Mouse (Mus musculus): Measurements from ENCODE around the gene Cbarp. TPM values are rescaled to one million over a fixed set of nuclear protein-coding genes. Genes with fewer than 3 reads are reported as not detected.

Cbarp gene
- polyA plus RNA-seq, 2 experiments, result 1.1 to 1.8 TPM

DNA sequence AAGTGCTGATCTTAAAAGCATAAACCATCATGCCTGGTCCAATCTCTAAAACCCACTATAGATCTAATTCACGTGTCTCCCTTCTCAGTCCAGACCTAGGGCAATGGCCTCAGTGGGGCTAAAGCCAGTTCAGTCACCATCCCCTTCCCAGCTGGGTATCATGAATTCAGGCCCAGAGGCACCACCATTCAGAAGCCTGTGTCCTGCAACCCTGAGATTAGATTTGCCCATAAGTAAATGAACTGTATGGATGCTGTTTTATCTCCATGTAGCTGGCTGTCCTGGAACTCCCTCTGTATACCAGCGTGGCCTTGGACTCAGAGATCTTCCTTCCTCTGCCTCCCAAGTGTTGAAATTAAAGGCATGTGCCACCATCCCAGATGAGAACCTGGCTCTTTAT is 37.6 kb downstream of the Cbarp start:
- ATAC-seq (ENCODE audit: insufficient read depth) (peak; percentile 71), DNase-seq (ENCODE audit: low read depth in 3 of 3, low spot score in 3 of 3) (peak in 2 of 3 experiments; percentile 65)
- Histone ChIP-seq H3K4me3 (ENCODE audit: insufficient read depth in 1 of 2, low read depth in 2 of 2, low read length in 2 of 2) (peak overlapping the region in 1 of 2 experiments; percentile 85; a peak in 2 of 4 replicates), H3K36me3 (replicated peaks; ENCODE audit: control insufficient read depth, insufficient read depth, low read depth) (no peaks in the 10 kb centered on the region), H3K27me3 (ENCODE audit: control insufficient read depth, insufficient read depth, low read length) (no peaks in the 10 kb centered on the region), H3K27ac (peak overlapping the region; percentile 92), H3K4me1 (replicated peaks; ENCODE audit: control insufficient read depth in 2 of 2, insufficient read depth in 2 of 2, low read length in 1 of 2) (peaks cover 33 to 44% of the 10 kb centered on the region in 2 experiments), H3K9ac (replicated peaks) (peak overlapping the region; percentile 92), H3K9me3 (ENCODE audit: control insufficient read depth, low read length) (no peaks in the 10 kb centered on the region), H3K4me2 (ENCODE audit: low read depth) (peak overlapping the region; percentile 82)
- WGBS (ENCODE audit: insufficient replicate concordance), result 46% methylated on average over 2 of the region's 2 CpGs
- TF ChIP-seq EP300 (IDR thresholded peaks at IDR 0.05; ENCODE audit: low read depth) (peak; percentile 64), CTCF (IDR thresholded peaks at IDR 0.05; ENCODE audit: low read depth) (no peak)

DNA sequence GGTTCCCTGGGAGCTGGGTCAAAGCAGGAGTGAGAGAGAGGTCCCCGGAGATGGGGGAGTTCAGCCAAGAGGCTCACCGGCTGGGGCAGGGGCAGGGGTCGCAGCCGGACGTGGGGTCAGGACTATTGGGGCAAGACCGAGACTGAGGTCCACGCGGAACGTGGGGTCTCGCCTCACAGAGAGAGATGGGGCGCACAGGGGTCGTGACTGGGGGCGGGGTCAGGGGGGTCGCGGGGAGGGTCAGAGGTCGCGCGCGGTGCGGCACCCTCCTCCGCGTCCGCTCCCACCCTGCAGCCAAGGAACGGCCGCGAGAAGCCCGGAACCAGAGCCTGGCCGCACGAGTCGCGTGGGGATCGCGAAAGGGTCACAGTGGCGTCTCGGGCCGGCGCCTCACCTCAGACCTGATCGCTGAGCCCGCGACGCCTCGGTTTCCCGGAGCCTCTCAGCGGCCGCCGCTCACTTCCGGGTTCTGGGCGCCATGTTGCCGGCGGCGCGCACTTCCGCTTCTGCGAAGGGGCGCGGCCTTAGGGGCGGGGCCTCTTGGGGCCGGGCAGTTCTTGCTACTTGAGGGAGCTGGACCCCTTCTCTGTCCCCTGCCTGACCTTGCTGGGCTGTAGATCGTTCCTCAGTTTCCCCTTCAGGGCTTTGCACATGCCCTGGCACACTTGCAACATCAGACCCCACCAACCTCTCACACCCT is 38.3 kb downstream of the Cbarp start:
- peak; percentile 82 for ATAC-seq (ENCODE audit: insufficient read depth)
- WGBS (ENCODE audit: insufficient replicate concordance), result under 1% methylated on average over 59 of the region's 59 CpGs
- Histone ChIP-seq H3K9ac (replicated peaks) (peak overlapping the region; percentile 92), H3K9me3 (ENCODE audit: control insufficient read depth, low read length) (no peaks in the 10 kb centered on the region), H3K4me3 (ENCODE audit: insufficient read depth in 1 of 2, low read depth in 2 of 2, low read length in 2 of 2) (peak overlapping the region; percentile 85 to 88), H3K4me1 (replicated peaks; ENCODE audit: control insufficient read depth in 2 of 2, insufficient read depth in 2 of 2, low read length in 1 of 2) (peaks cover 39 to 51% of the 10 kb centered on the region in 2 experiments), H3K4me2 (ENCODE audit: low read depth) (peak overlapping the region; percentile 82), H3K27ac (peak overlapping the region; percentile 92), H3K36me3 (replicated peaks; ENCODE audit: control insufficient read depth, insufficient read depth, low read depth) (no peaks in the 10 kb centered on the region), H3K27me3 (ENCODE audit: control insufficient read depth, insufficient read depth, low read length) (no peaks in the 10 kb centered on the region)
- TF ChIP-seq CTCF (IDR thresholded peaks at IDR 0.05; ENCODE audit: low read depth) (no peak), EP300 (IDR thresholded peaks at IDR 0.05; ENCODE audit: low read depth) (no peak)
- DNase-seq (ENCODE audit: low read depth in 3 of 3, low spot score in 3 of 3), result peak; percentile 76 to 78 (median 77)

DNA sequence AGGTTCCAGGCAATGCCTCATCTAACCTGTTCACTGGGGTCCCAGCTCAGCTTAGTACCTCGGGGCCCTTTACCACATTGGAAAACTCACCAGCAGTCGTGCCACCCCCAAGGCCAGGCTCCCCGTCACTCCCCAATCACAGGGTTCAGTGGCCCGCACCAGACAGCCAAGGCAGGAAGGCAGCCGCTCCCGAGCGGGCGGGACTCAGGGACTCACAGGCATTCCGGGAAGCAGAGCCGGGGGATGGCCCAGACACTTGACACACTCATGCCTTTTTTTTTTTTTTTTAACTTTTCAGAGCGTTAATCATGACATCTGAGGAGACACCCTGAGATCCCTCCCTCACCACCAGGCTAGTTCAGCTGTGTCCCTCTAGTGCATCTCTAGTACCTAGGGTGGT is 39.7 kb downstream of the Cbarp start:
- ATAC-seq (ENCODE audit: insufficient read depth) (no peak), DNase-seq (ENCODE audit: low read depth in 3 of 3, low spot score in 3 of 3) (peak in 1 of 3 experiments; percentile 7)
- WGBS (ENCODE audit: insufficient replicate concordance), result 40% methylated on average over 11 of the region's 11 CpGs
- Histone ChIP-seq H3K27ac (peak overlapping the region; percentile 55), H3K27me3 (ENCODE audit: control insufficient read depth, insufficient read depth, low read length) (no peaks in the 10 kb centered on the region), H3K4me2 (ENCODE audit: low read depth) (peak overlapping the region; percentile 82), H3K36me3 (replicated peaks; ENCODE audit: control insufficient read depth, insufficient read depth, low read depth) (no peaks in the 10 kb centered on the region), H3K4me3 (ENCODE audit: insufficient read depth in 1 of 2, low read depth in 2 of 2, low read length in 2 of 2) (peak overlapping the region; percentile 85 to 88), H3K9ac (replicated peaks) (peak overlapping the region; percentile 92), H3K9me3 (ENCODE audit: control insufficient read depth, low read length) (no peaks in the 10 kb centered on the region), H3K4me1 (replicated peaks; ENCODE audit: control insufficient read depth in 2 of 2, insufficient read depth in 2 of 2, low read length in 1 of 2) (peaks cover 48 to 58% of the 10 kb centered on the region in 2 experiments)
- TF ChIP-seq CTCF (IDR thresholded peaks at IDR 0.05; ENCODE audit: low read depth), result no peak
- TF ChIP-seq EP300 (IDR thresholded peaks at IDR 0.05; ENCODE audit: low read depth), result no peak

DNA sequence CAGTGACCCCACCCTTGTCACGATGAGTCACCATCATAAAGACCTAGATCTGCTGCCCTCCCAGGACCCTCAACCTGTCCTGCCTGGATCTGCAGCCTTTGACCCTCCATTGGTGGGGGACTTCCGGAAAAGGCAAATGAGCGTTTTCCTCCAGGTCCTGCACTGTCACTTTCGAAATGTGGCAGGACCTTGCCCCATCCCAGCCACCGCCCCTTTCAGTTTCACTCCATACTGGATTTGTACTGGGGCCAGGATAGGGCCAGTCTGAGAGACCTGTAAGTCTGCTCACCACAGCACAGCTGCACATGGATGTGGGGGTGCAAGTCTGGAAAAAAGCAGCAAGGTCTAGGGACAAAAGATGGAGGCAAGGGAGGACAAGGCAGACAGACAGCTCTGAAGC is 42.0 kb downstream of the Cbarp start:
- peak overlapping the region; percentile 2 for H3K4me2 ChIP-seq (ENCODE audit: low read depth)
- DNase-seq (ENCODE audit: low read depth in 3 of 3, low spot score in 3 of 3), result no peak
- H3K4me1 ChIP-seq (replicated peaks; ENCODE audit: control insufficient read depth in 2 of 2, insufficient read depth in 2 of 2, low read length in 1 of 2), result peaks cover 48 to 58% of the 10 kb centered on the region in 2 experiments
- H3K9ac ChIP-seq (replicated peaks), result no peak overlapping the region
- no peak for ATAC-seq (ENCODE audit: insufficient read depth)
- H3K9me3 ChIP-seq (ENCODE audit: control insufficient read depth, low read length), result no peaks in the 10 kb centered on the region
- no peak for TF ChIP-seq CTCF (IDR thresholded peaks at IDR 0.05; ENCODE audit: low read depth)
- no peak for TF ChIP-seq EP300 (IDR thresholded peaks at IDR 0.05; ENCODE audit: low read depth)
- no peaks in the 10 kb centered on the region for H3K27me3 ChIP-seq (ENCODE audit: control insufficient read depth, insufficient read depth, low read length)
- peak overlapping the region; percentile 37 for H3K27ac ChIP-seq
- no peak overlapping the region for H3K4me3 ChIP-seq (ENCODE audit: insufficient read depth in 1 of 2, low read depth in 2 of 2, low read length in 2 of 2)
- 64% methylated on average over 5 of the region's 5 CpGs for WGBS (ENCODE audit: insufficient replicate concordance)
- no peaks in the 10 kb centered on the region for H3K36me3 ChIP-seq (replicated peaks; ENCODE audit: control insufficient read depth, insufficient read depth, low read depth)

DNA sequence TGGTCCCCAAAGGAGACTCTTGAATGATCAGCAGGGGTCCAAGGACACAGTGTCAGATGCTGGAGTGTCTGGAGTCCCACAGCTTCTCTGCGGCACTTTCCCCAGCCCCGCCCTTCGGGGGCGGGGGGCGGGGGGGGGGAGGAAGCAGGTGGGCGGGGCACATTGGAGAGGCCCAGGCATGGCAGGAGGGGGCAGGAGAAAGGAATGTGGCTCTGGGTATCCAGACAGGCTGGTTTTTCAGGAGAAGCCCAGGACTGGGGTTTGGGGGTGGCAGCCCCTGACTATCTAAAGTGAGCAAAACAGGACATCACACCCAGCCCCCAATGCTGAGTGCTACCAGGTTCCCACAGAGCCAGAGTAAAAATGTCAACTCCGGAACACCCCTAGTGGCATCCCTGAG is 43.4 kb downstream of the Cbarp start:
- Histone ChIP-seq H3K9ac (replicated peaks) (peak overlapping the region; percentile 4; the same call in 1 of the 2 replicates), H3K36me3 (replicated peaks; ENCODE audit: control insufficient read depth, insufficient read depth, low read depth) (no peaks in the 10 kb centered on the region), H3K27me3 (ENCODE audit: control insufficient read depth, insufficient read depth, low read length) (no peaks in the 10 kb centered on the region), H3K4me1 (replicated peaks; ENCODE audit: control insufficient read depth in 2 of 2, insufficient read depth in 2 of 2, low read length in 1 of 2) (peaks cover 38 to 50% of the 10 kb centered on the region in 2 experiments), H3K4me2 (ENCODE audit: low read depth) (peak overlapping the region; percentile 25), H3K27ac (no peak overlapping the region), H3K4me3 (ENCODE audit: insufficient read depth in 1 of 2, low read depth in 2 of 2, low read length in 2 of 2) (no peak overlapping the region), H3K9me3 (ENCODE audit: control insufficient read depth, low read length) (no peaks in the 10 kb centered on the region)
- WGBS (ENCODE audit: insufficient replicate concordance), result 13% methylated on average over 7 of the region's 7 CpGs
- TF ChIP-seq CTCF (IDR thresholded peaks at IDR 0.05; ENCODE audit: low read depth) (no peak), EP300 (IDR thresholded peaks at IDR 0.05; ENCODE audit: low read depth) (no peak)
- ATAC-seq (ENCODE audit: insufficient read depth) (peak; percentile 29), DNase-seq (ENCODE audit: low read depth in 3 of 3, low spot score in 3 of 3) (no peak)

All from liver, embryonic 14.5 days (tissue).